Mouse (Mus musculus) mesoderm, embryonic 11.5 days (tissue): ENCODE results near the gene Mrrf.

Experiments
- DNase-seq: peaks from one replicate; pipeline ENCODE4 v3.0.0-alpha.2; 2012; ENCODE audit warnings: low read depth, low spot score

Mrrf gene

GRCm38 (mm10) chr2:36136300-36136941 lies at the start of gene Mrrf, which contains the start of gene Rbm18:
Gene Mrrf (plus strand): TSS chr2:36136389.
Gene Rbm18 (minus strand): TSS chr2:36136773.
- peak; percentile 92 for DNase-seq

DNA sequence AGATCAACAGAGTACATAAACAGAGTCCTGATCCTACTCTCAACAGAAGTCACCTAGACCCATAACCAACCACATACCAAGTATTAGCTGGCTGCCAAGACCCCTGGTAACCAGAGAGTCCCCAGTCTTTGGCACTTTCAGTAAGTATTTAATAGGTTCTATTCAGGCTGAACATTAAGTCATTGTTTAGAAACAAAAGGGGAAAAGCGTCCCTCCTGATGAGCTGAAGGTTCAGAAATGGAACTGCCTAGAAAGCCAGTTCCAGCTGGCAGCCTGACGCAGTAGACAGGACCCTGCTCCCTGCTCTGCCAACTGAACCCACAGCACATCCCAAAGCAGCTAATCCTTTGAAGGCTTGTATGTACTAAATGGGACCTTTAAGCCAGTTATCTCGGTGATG lies 47.0 kb upstream of the Mrrf start:
- no peak for DNase-seq

DNA sequence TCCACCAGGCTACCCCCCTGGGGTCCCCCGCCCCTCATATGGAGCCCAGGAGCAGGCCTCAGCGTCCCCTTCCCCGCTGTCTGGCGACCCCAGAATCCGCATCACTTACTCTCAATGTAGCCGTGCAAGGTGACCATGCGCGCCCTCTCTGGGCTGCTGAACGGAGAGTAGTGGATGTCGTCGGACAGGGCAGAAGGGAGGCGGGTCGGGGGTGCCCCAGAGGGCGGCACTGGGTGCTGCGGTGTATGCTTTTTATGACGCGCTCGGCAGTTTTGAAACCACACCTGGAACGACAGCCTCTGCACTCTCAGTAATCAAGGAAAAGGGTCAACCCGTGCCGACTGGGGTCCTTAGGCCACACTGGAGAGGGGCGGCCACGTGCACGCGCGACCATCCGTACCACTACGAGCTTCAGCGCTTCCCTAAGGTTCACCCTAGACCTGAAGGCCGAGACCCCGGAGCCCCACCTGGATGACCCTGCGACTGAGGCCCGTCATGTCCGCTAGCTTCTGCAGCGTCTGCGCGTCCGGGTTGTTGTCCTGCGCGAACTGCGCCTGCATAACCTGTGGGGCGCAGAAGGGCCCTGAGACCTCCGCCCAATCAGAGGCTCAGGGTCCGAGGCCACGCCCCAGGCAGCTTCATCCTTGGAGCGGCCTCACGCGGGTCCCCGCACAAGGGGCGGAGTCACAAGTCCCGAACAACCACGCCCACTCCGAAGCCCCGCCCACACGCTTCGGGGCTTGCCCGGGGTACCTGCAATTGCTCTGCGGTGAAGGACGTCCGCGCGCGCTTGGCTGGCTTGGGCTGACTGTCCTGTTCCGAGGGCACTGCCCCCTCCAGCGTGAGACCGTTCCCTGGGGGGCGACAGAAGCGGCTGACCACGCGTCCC lies 45.1 kb upstream of the Mrrf start:
- DNase-seq = peak; percentile 87

GRCm38 (mm10) chr2:36092748-36093147 lies 43.4 kb upstream of the Mrrf start:
- no peak for DNase-seq

DNA sequence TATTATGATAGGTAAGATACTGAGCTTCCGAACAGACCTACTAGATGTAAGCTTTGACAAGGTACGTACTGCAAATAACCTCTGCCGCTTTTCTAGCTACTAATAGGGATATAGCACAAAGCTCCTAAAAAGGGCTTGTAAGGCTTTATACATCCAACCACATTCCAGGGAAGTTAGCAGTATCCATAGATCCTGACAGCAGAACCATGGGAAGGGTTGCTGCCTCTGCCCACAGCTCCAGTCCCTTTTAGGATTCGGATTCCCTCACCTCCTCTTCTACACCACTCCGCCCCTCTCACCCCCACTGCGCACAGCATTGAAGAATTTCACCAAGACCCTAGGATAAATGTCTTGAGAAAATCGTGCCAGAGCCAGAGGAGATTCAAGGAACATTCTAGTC lies 42.9 kb upstream of the Mrrf start:
- no peak for DNase-seq

DNA sequence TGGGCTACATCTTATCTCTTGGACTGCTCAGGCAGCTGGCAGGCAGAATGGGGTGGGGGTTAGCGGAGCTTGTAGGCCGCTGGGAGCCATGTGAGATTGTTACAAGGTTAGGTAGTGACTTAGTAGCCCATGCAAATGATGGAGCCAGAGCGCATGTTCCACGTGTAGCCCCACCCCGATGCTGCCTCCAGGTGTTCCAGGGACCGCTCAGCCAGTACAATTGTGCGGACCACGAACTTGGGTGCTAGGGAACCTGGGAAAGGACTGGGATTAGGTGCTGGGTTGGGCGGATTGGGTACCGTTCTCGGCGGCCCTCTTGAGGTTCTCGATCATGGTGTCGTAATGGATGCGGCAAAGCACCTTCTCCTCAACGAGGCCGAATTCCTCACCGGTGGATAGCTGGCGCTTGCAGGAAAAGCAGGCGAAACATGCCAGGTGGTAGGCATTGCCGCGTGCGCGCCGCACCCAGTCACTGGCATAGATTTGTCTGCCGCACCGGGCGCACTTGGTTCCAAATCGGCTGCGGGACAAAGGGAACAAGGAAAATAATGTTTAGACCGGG lies 42.2 kb upstream of the Mrrf start:
- DNase-seq = no peak

DNA sequence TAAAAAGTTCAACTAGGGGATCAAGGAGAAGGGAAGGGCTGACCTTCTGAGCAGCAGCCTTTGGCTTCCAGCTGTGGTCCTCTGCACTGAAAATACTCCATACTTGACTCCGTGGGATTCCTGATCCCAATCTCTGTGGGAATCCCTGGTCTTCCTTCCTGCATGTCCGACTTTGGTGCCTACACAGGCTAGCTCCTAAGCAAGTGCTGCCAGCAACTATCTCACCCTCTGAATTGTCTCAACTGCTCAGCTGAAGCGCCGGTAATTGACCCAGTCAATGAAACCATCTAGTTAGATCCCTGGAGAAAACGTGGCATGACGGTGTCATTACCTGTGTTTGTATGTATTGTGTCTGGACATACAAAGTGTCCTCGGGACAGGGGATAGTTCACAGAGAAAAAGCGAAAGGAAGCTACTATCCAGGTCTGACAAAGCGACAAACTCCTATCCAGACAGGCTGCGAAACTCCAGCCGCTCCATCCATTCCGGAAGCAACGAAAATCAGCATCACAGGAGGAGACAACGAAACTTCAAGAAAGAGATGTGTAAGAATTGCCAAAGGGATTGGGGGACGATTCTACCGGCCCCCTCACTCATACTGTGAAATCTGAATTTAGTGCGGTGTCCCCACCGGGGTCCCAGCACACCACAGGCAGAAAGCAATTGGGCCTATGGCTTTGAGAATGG lies 38.9 kb upstream of the Mrrf start:
- no peak for DNase-seq

- no peak for DNase-seq
These were observed 38.2 kb upstream of the Mrrf start for GRCm38 (mm10) chr2:36098021-36098420.

GRCm38 (mm10) chr2:36099739-36100138 lies 36.5 kb upstream of the Mrrf start:
- DNase-seq = no peak

- DNase-seq = no peak
These were observed 34.2 kb upstream of the Mrrf start for GRCm38 (mm10) chr2:36101866-36102558.

GRCm38 (mm10) chr2:36102559-36102946 lies 33.6 kb upstream of the Mrrf start:
- DNase-seq = peak; percentile 49

DNA sequence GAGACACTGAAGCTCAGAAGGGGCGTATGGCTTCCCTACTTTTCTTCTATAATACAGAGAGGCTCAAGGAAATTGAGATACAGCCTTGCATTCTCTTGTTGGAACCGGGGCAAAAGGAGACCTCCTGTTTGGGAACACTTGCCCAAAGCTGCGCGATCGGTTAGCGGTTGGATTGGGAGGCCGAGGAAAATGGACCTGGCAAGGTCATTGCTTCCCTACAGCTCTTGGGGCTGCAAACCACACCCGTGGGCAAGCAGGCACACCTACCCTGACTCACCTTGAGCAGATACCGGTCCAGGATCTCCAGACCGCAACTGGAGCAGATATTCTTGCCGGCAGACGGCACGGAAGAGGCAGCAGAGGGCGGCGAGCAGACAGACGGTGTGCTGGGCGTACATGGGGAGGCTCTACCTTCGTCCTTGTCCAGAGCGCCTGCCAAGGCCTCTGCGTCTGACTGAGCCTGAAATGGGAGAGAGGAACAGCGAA lies 33.1 kb upstream of the Mrrf start:
- no peak for DNase-seq

GRCm38 (mm10) chr2:36103555-36104367 lies 32.4 kb upstream of the Mrrf start:
- no peak for DNase-seq

- no peak for DNase-seq
These were observed 31.7 kb upstream of the Mrrf start for GRCm38 (mm10) chr2:36104436-36104955.

- no peak for DNase-seq
These were observed 31.0 kb upstream of the Mrrf start, which contains the start of gene Lhx6 for GRCm38 (mm10) chr2:36104956-36105741. Gene Lhx6 (minus strand): TSS chr2:36105408.

GRCm38 (mm10) chr2:36108615-36109014 lies 27.6 kb upstream of the Mrrf start:
- DNase-seq = no peak

DNA sequence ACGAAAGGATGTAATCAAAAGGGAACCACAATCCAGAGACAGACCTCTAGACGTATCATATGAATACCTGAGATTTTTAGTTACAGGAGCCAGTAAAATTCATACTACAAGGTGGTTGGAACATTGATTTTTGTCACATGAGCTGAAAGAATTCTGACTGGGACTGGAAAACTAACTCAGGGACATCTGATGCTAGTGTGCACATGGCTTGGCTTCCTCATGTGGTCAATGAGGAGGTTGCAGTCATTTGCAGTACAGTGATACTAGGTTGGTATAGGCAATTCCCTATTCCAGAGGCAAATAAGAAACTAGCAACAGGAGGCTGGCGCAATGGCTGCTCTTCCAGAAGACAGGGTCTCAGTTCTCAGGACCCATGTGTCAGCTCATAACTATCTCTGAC lies 23.6 kb upstream of the Mrrf start:
- no peak for DNase-seq

DNA sequence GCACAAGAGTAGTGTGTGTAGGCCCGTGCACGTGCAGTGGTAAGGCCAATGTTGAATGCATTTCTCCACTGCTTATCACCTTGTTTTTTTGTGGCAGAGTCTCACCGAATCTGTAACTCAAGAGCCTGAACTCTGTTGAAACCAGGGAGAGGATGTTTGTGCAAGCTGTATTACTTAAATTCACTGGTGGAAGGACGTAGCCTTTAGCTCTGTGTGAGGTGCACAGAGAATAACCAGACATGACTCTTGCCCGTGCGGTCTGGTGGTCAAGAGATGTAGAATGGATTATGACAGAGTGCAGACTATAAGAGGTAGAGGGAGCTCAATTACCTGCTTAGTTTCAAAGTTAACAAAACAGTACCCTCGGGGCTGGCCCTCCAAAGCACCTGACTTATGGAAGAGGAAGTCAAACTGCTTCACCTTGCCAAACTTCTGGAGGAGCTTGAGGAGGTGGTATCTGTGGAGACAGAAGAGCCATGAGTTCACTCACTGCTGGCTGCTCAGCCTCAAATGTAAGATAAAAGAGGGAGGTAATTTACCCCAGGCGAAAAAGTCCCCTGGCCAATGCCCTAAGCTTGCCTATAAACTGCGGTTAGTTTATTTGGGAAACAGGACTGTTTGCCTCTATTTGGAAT lies 9.3 kb upstream of the Mrrf start:
- no peak for DNase-seq

DNA sequence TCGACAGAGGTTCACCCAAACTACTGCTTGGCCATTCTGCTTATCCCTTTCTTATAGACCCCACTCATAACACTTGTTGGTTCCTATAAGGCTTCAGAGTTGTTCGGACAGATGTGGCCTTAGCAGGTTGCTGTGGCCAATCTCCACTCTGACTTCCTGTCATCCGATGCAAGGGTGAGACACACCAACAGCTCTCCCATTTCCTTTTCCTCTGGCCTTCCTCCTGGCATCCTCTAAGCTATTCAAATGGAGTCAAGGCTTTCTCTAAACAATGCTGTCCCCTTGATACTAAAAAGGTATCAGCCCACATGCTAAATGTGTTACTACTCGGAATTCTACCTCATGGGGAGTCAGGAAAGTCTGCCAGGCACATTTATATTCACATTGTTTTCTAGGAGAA lies 8.2 kb upstream of the Mrrf start:
- DNase-seq = no peak
